Mouse (Mus musculus): Measurements from ENCODE around the gene Glra1. TPM values are rescaled to one million over a fixed set of nuclear protein-coding genes. Genes with fewer than 3 reads are reported as not detected.

The Glra1 gene
- total RNA-seq, 1 experiment = not detected

- in situ Hi-C loops (cut with MboI; ENCODE audit: low sequenced_read_pairs in 2 of 2, unreplicated experiment in 2 of 2) = no loop called here
- Histone ChIP-seq H3K9ac (ENCODE audit: insufficient read depth, low read depth, low read length, poor library complexity, severe bottlenecking) (peak overlapping the region; percentile 75), H3K27ac (ENCODE audit: insufficient read depth, low read depth, low read length, poor library complexity, severe bottlenecking) (no peak overlapping the region), H3K4me1 (ENCODE audit: control insufficient read depth in 2 of 2, insufficient read depth in 2 of 2, low read length in 2 of 2, poor library complexity in 1 of 2) (peaks cover 4% of the 10 kb centered on the region in 2 experiments; a peak in 3 of 4 replicates), H3K36me3 (ENCODE audit: control insufficient read depth, insufficient read depth, low read length, poor library complexity, severe bottlenecking) (peaks cover 19% of the 10 kb centered on the region), H3K4me3 (ENCODE audit: insufficient read depth in 1 of 2, low read depth in 1 of 2, low read length in 2 of 2, poor library complexity in 1 of 2, severe bottlenecking in 1 of 2) (peak overlapping the region; percentile 93 to 96), H3K9me3 (ENCODE audit: control insufficient read depth, insufficient read depth, low read depth, low read length) (no peaks in the 10 kb centered on the region)
- TF ChIP-seq CHD2 (IDR thresholded peaks at IDR 0.05; ENCODE audit: low read depth, low read length) (no peak), ZC3H11A (IDR thresholded peaks at IDR 0.05; ENCODE audit: borderline replicate concordance, low read depth, low read length) (no peak)
- DNase-seq (ENCODE audit: low read depth, low spot score) = no peak
These were observed 137.2 kb downstream of the Glra1 start for GRCm38 (mm10) chr11:55470761-55471160.

GRCm38 (mm10) chr11:55469923-55470691, 137.9 kb downstream of the Glra1 start:
- H3K9me3 ChIP-seq (ENCODE audit: control insufficient read depth, insufficient read depth, low read depth, low read length) = no peaks in the 10 kb centered on the region
- TF ChIP-seq CHD2 (IDR thresholded peaks at IDR 0.05; ENCODE audit: low read depth, low read length) = 0 out of 2 replicates have a peak, but pooled peaks have one; percentile 15
- TF ChIP-seq ZNF384 (IDR thresholded peaks at IDR 0.05; ENCODE audit: low read depth, low read length) = no peak
- peak overlapping the region; percentile 93 to 96 for H3K4me3 ChIP-seq (ENCODE audit: insufficient read depth in 1 of 2, low read depth in 1 of 2, low read length in 2 of 2, poor library complexity in 1 of 2, severe bottlenecking in 1 of 2)
- peaks cover 17% of the 10 kb centered on the region for H3K36me3 ChIP-seq (ENCODE audit: control insufficient read depth, insufficient read depth, low read length, poor library complexity, severe bottlenecking)
- H3K27ac ChIP-seq (ENCODE audit: insufficient read depth, low read depth, low read length, poor library complexity, severe bottlenecking) = peak overlapping the region; percentile 86
- no peak for DNase-seq (ENCODE audit: low read depth, low spot score)
- H3K4me1 ChIP-seq (ENCODE audit: control insufficient read depth in 2 of 2, insufficient read depth in 2 of 2, low read length in 2 of 2, poor library complexity in 1 of 2) = peaks cover 3 to 4% of the 10 kb centered on the region in 2 experiments; a peak in 2 of 4 replicates
- peak overlapping the region; percentile 95 for H3K9ac ChIP-seq (ENCODE audit: insufficient read depth, low read depth, low read length, poor library complexity, severe bottlenecking)
- in situ Hi-C loops (cut with MboI; ENCODE audit: low sequenced_read_pairs in 2 of 2, unreplicated experiment in 2 of 2) = no loop called here

GRCm38 (mm10) chr11:55469048-55469843, 138.8 kb downstream of the Glra1 start, which contains the start of gene G3bp1:
G3bp1 (plus strand) TSS chr11:55469685.
- peak within 1 kb of the TSS; percentile 93 to 96 for H3K4me3 ChIP-seq (ENCODE audit: insufficient read depth in 1 of 2, low read depth in 1 of 2, low read length in 2 of 2, poor library complexity in 1 of 2, severe bottlenecking in 1 of 2)
- H3K9me3 ChIP-seq (ENCODE audit: control insufficient read depth, insufficient read depth, low read depth, low read length) = no peaks in the 10 kb centered on the region
- DNase-seq (ENCODE audit: low read depth, low spot score) = peak; percentile 99
- TF ChIP-seq ZNF384 (IDR thresholded peaks at IDR 0.05; ENCODE audit: low read depth, low read length) (no peak), HCFC1 (IDR thresholded peaks at IDR 0.05; ENCODE audit: borderline replicate concordance, insufficient read depth, low read length) (peak; percentile 49; the same call in 1 of the 2 replicates), ZC3H11A (IDR thresholded peaks at IDR 0.05; ENCODE audit: borderline replicate concordance, low read depth, low read length) (no peak), CHD2 (IDR thresholded peaks at IDR 0.05; ENCODE audit: low read depth, low read length) (peak; percentile 97), MAFK (IDR thresholded peaks at IDR 0.05; ENCODE audit: insufficient read depth, low read depth, low read length) (no peak)
- H3K4me1 ChIP-seq (ENCODE audit: control insufficient read depth in 2 of 2, insufficient read depth in 2 of 2, low read length in 2 of 2, poor library complexity in 1 of 2) = peaks cover 2 to 3% of the 10 kb centered on the region in 2 experiments; a peak in 2 of 4 replicates
- in situ Hi-C loops (cut with MboI; ENCODE audit: low sequenced_read_pairs in 2 of 2, unreplicated experiment in 2 of 2) = no loop called here
- peaks cover 14% of the 10 kb centered on the region for H3K36me3 ChIP-seq (ENCODE audit: control insufficient read depth, insufficient read depth, low read length, poor library complexity, severe bottlenecking)
- peak within 1 kb of the TSS; percentile 95 for H3K9ac ChIP-seq (ENCODE audit: insufficient read depth, low read depth, low read length, poor library complexity, severe bottlenecking)
- H3K27ac ChIP-seq (ENCODE audit: insufficient read depth, low read depth, low read length, poor library complexity, severe bottlenecking) = peak within 1 kb of the TSS; percentile 92

- Histone ChIP-seq H3K9me3 (ENCODE audit: control insufficient read depth, insufficient read depth, low read depth, low read length) (no peaks in the 10 kb centered on the region), H3K4me1 (ENCODE audit: control insufficient read depth in 2 of 2, insufficient read depth in 2 of 2, low read length in 2 of 2, poor library complexity in 1 of 2) (peaks cover 2% of the 10 kb centered on the region in 2 experiments; a peak in 2 of 4 replicates), H3K27ac (ENCODE audit: insufficient read depth, low read depth, low read length, poor library complexity, severe bottlenecking) (peak overlapping the region; percentile 92), H3K9ac (ENCODE audit: insufficient read depth, low read depth, low read length, poor library complexity, severe bottlenecking) (peak overlapping the region; percentile 93), H3K4me3 (ENCODE audit: insufficient read depth in 1 of 2, low read depth in 1 of 2, low read length in 2 of 2, poor library complexity in 1 of 2, severe bottlenecking in 1 of 2) (peak overlapping the region; percentile 74), H3K36me3 (ENCODE audit: control insufficient read depth, insufficient read depth, low read length, poor library complexity, severe bottlenecking) (peaks cover 10% of the 10 kb centered on the region)
- TF ChIP-seq CHD2 (IDR thresholded peaks at IDR 0.05; ENCODE audit: low read depth, low read length) (no peak), MAFK (IDR thresholded peaks at IDR 0.05; ENCODE audit: insufficient read depth, low read depth, low read length) (peak; percentile 67), ZNF384 (IDR thresholded peaks at IDR 0.05; ENCODE audit: low read depth, low read length) (no peak)
- in situ Hi-C loops (cut with MboI; ENCODE audit: low sequenced_read_pairs in 2 of 2, unreplicated experiment in 2 of 2) = no loop called here
- no peak for DNase-seq (ENCODE audit: low read depth, low spot score)
These were observed 139.4 kb downstream of the Glra1 start for GRCm38 (mm10) chr11:55468611-55469047.
